Mouse (Mus musculus) brain, embryonic 14.5 days (tissue): ENCODE measurements around the gene Xylt1.

Experiments used
- CTCF ChIP-seq: fragments of 200-500 bp; IDR thresholded peaks from 2 replicates; pipeline ENCODE4 v1.5.1; 2012; ENCODE audit warnings: inconsistent platforms, mild to moderate bottlenecking, moderate library complexity, borderline replicate concordance; ENCODE audit not compliant: insufficient read depth, insufficient read length; ENCODE audit errors: extremely low read depth
- POLR2A ChIP-seq: fragments of 200-500 bp; IDR thresholded peaks from 2 replicates; pipeline ENCODE4 v1.6.1; 2012; ENCODE audit warnings: mild to moderate bottlenecking, inconsistent platforms, borderline replicate concordance; ENCODE audit not compliant: poor library complexity, insufficient read depth, insufficient read length, severe bottlenecking; ENCODE audit errors: extremely low read depth

GRCm38 (mm10) chr7:117699343-117699985, 318.7 kb downstream of the Xylt1 start:
- TF ChIP-seq POLR2A (no peak), CTCF (no peak)
